Mouse (Mus musculus) heart, embryonic 11.5 days (tissue): ENCODE measurements around the gene Gpcpd1. TPM values are rescaled to one million over a fixed set of nuclear protein-coding genes. Genes with fewer than 3 reads are reported as not detected.

ENCODE experiments used
- ATAC-seq: fragments of 200-750 bp; cut with Nextera tagmentation; replicated peaks from 2 replicates; pipeline ENCODE4 v1.8.0; 2017; ENCODE audit warnings: moderate library complexity; ENCODE audit not compliant: insufficient number of reproducible peaks, low FRiP score, low TSS enrichment
- H3K27ac ChIP-seq: fragments of 300-500 bp; sonication (generic); 2 replicates; pipeline ENCODE4 v1.5.1; 2014; ENCODE audit warnings: mild to moderate bottlenecking, low read depth, low read length
- H3K27me3 ChIP-seq: fragments of 300-500 bp; sonication (generic); 2 replicates; pipeline ENCODE4 v1.6.1; 2014; ENCODE audit warnings: mild to moderate bottlenecking, low read length, mixed read lengths; ENCODE audit not compliant: control insufficient read depth, insufficient read depth
- H3K36me3 ChIP-seq: fragments of 300-500 bp; sonication (generic); 2 replicates; pipeline ENCODE4 v1.6.1; 2014; ENCODE audit warnings: mild to moderate bottlenecking, low read length, moderate library complexity, mixed read lengths; ENCODE audit not compliant: control insufficient read depth, insufficient read depth
- H3K4me1 ChIP-seq: fragments of 300-500 bp; sonication (generic); 2 replicates; pipeline ENCODE4 v1.6.1; 2014; ENCODE audit warnings: low read length; ENCODE audit not compliant: control insufficient read depth, insufficient read depth
- H3K4me2 ChIP-seq: fragments of 300-500 bp; sonication (generic); 2 replicates; pipeline ENCODE4 v1.6.1; 2014; ENCODE audit warnings: mild to moderate bottlenecking, moderate library complexity
- H3K4me3 ChIP-seq: fragments of 300-500 bp; sonication (generic); 2 replicates; pipeline ENCODE4 v1.5.1; 2014; ENCODE audit warnings: low read depth, low read length
- H3K9ac ChIP-seq: fragments of 300-500 bp; sonication (generic); 2 replicates; pipeline ENCODE4 v1.6.1; 2014; ENCODE audit warnings: mild to moderate bottlenecking, low read depth, low read length, moderate library complexity
- H3K9me3 ChIP-seq: fragments of 300-500 bp; sonication (generic); replicated peaks from 2 replicates; pipeline ENCODE4 v1.6.1; 2016; ENCODE audit warnings: low read length; ENCODE audit not compliant: control insufficient read depth
- WGBS: fragments of 180-500 bp; shearing (Covaris S2); extraction: QIAGEN DNeasy Blood & Tissue Kit; methylation state at CpG from one replicate; pipeline ENCODE4 v1.1.7; 2014; ENCODE audit not compliant: insufficient replicate concordance; 5-methylcytosine and 5-hydroxymethylcytosine counted together
- polyA plus RNA-seq: library from polyadenylated mRNA; unstranded; fragments of >200 nt; fragmentation: Nextera tagmentation; extraction: Ambion mirVana; gene quantifications from 2 replicates; pipeline ENCODE4 v1.2.1, GENCODE M21; 2014

The Gpcpd1 gene
- polyA plus RNA-seq, 1 experiment from 2014 or later = 36.5 TPM

GRCm38 (mm10) chr2:132498344-132498743 is 89.2 kb downstream of the Gpcpd1 start:
- Histone ChIP-seq H3K27ac (no peak overlapping the region), H3K4me1 (no peaks in the 10 kb centered on the region), H3K9me3 (no peaks in the 10 kb centered on the region), H3K4me3 (no peak overlapping the region), H3K36me3 (no peaks in the 10 kb centered on the region), H3K27me3 (no peaks in the 10 kb centered on the region), H3K9ac (no peak overlapping the region), H3K4me2 (no peak overlapping the region)
- WGBS = 80% methylated on average over 3 of the region's 3 CpGs
- no peak for ATAC-seq

- Histone ChIP-seq H3K36me3 (no peaks in the 10 kb centered on the region), H3K4me3 (no peak overlapping the region), H3K4me1 (no peaks in the 10 kb centered on the region), H3K27me3 (no peaks in the 10 kb centered on the region), H3K9me3 (no peaks in the 10 kb centered on the region), H3K4me2 (no peak overlapping the region), H3K9ac (no peak overlapping the region), H3K27ac (no peak overlapping the region)
- 81% methylated on average over 7 of the region's 7 CpGs for WGBS
- no peak for ATAC-seq
Measured at GRCm38 (mm10) chr2:132497412-132498135, 90.0 kb downstream of the Gpcpd1 start.

GRCm38 (mm10) chr2:132493184-132493583 is 94.3 kb downstream of the Gpcpd1 start:
- H3K4me3 ChIP-seq = no peak overlapping the region
- H3K27me3 ChIP-seq = no peaks in the 10 kb centered on the region
- no peaks in the 10 kb centered on the region for H3K9me3 ChIP-seq
- no peak overlapping the region for H3K9ac ChIP-seq
- H3K27ac ChIP-seq = no peak overlapping the region
- H3K4me1 ChIP-seq = no peaks in the 10 kb centered on the region
- 84% methylated on average over 4 of the region's 4 CpGs for WGBS
- H3K4me2 ChIP-seq = no peak overlapping the region
- H3K36me3 ChIP-seq = no peaks in the 10 kb centered on the region
- no peak for ATAC-seq

DNA sequence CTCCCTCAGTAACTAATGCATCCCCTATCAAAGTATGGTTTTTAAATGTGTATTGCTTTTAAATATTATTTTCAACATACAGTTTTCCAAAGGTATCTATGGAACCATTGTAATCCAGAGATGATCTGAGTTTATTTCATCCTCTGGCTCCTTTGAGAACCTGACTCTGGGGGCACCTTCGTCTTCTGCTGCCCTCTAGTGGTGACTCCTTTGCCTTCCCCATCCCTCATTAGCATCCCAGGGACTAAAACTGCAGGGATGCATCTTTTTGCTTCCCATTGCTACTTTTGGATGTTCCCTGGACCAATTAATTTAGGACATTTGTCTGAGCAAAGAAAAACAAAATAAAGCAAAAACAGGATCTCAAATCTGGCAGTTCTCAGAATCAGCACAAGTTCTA is 102.1 kb downstream of the Gpcpd1 start:
- Histone ChIP-seq H3K27ac (no peak overlapping the region), H3K4me1 (no peaks in the 10 kb centered on the region), H3K27me3 (no peaks in the 10 kb centered on the region), H3K4me2 (no peak overlapping the region), H3K4me3 (no peak overlapping the region), H3K36me3 (no peaks in the 10 kb centered on the region), H3K9ac (no peak overlapping the region), H3K9me3 (no peaks in the 10 kb centered on the region)
- 0% methylated on average over 1 of the region's 1 CpGs for WGBS
- ATAC-seq = no peak

GRCm38 (mm10) chr2:132481547-132481946 is 106.0 kb downstream of the Gpcpd1 start:
- no peaks in the 10 kb centered on the region for H3K9me3 ChIP-seq
- 67% methylated on average over 3 of the region's 3 CpGs for WGBS
- no peaks in the 10 kb centered on the region for H3K4me1 ChIP-seq
- peak; percentile 55; the same call in 1 of the 2 replicates for ATAC-seq
- H3K4me2 ChIP-seq = no peak overlapping the region
- H3K27ac ChIP-seq = no peak overlapping the region
- no peaks in the 10 kb centered on the region for H3K27me3 ChIP-seq
- no peaks in the 10 kb centered on the region for H3K36me3 ChIP-seq
- no peak overlapping the region for H3K9ac ChIP-seq
- no peak overlapping the region for H3K4me3 ChIP-seq

Other genes with a start within 250 kb of the Gpcpd1 start
- gene Prokr2, start 202.3 kb downstream of the Gpcpd1 start, polyA plus RNA-seq = 1.8 and 2.6 TPM in 2 replicates
- 15.3 and 18.0 TPM in 2 replicates for gene Shld1, start 99.2 kb upstream of the Gpcpd1 start, polyA plus RNA-seq
- 0.19 and 0.51 TPM in 2 replicates for gene Chgb, start 193.5 kb upstream of the Gpcpd1 start, polyA plus RNA-seq
- 24.4 and 26.5 TPM in 2 replicates for gene Trmt6, start 228.3 kb upstream of the Gpcpd1 start, polyA plus RNA-seq
- 13.9 and 14.7 TPM in 2 replicates for gene Mcm8, start 228.4 kb upstream of the Gpcpd1 start, polyA plus RNA-seq